Mouse (Mus musculus): ENCODE results near the gene Grap. TPM values are rescaled to one million over a fixed set of nuclear protein-coding genes. Genes with fewer than 3 reads are reported as not detected.

Grap gene
- polyA plus RNA-seq, 1 experiment from 2014 or later: 12.0 TPM

GRCm38 (mm10) chr11:61673686-61674085 is 20.6 kb downstream of the Grap start:
- Histone ChIP-seq H3K4me1 (ENCODE audit: control insufficient read depth, insufficient read depth, low read depth, low read length) (no peaks in the 10 kb centered on the region; the same call in 1 of the 2 replicates), H3K27me3 (replicated peaks; ENCODE audit: control insufficient read depth, insufficient read depth, low read length) (no peaks in the 10 kb centered on the region), H3K36me3 (ENCODE audit: control insufficient read depth, insufficient read depth, low read length) (no peaks in the 10 kb centered on the region), H3K9me3 (ENCODE audit: control insufficient read depth, low read length) (no peaks in the 10 kb centered on the region), H3K4me3 (ENCODE audit: low read length) (no peak overlapping the region), H3K27ac (ENCODE audit: low read depth, low read length) (no peak overlapping the region), H3K9ac (ENCODE audit: low read depth, low read length) (no peak overlapping the region), H3K4me2 (ENCODE audit: low read length) (no peak overlapping the region)
- no peak for ATAC-seq
- 32% methylated on average over 8 of the region's 8 CpGs for WGBS

GRCm38 (mm10) chr11:61674151-61674838 is 21.2 kb downstream of the Grap start:
- WGBS: 25% methylated on average over 19 of the region's 19 CpGs
- H3K4me2 ChIP-seq (ENCODE audit: low read length): peak overlapping the region; percentile 5; the same call in 1 of the 2 replicates
- H3K9me3 ChIP-seq (ENCODE audit: control insufficient read depth, low read length): no peaks in the 10 kb centered on the region
- H3K9ac ChIP-seq (ENCODE audit: low read depth, low read length): no peak overlapping the region
- no peaks in the 10 kb centered on the region for H3K36me3 ChIP-seq (ENCODE audit: control insufficient read depth, insufficient read depth, low read length)
- peak; percentile 40; the same call in 1 of the 2 replicates for ATAC-seq
- no peaks in the 10 kb centered on the region; the same call in 1 of the 2 replicates for H3K4me1 ChIP-seq (ENCODE audit: control insufficient read depth, insufficient read depth, low read depth, low read length)
- no peak overlapping the region for H3K4me3 ChIP-seq (ENCODE audit: low read length)
- no peaks in the 10 kb centered on the region for H3K27me3 ChIP-seq (replicated peaks; ENCODE audit: control insufficient read depth, insufficient read depth, low read length)
- H3K27ac ChIP-seq (ENCODE audit: low read depth, low read length): no peak overlapping the region

- WGBS: 4% methylated on average over 8 of the region's 8 CpGs
- Histone ChIP-seq H3K36me3 (ENCODE audit: control insufficient read depth, insufficient read depth, low read length) (no peaks in the 10 kb centered on the region), H3K27ac (ENCODE audit: low read depth, low read length) (no peak overlapping the region), H3K4me2 (ENCODE audit: low read length) (peak overlapping the region; percentile 5; the same call in 1 of the 2 replicates), H3K9me3 (ENCODE audit: control insufficient read depth, low read length) (no peaks in the 10 kb centered on the region), H3K27me3 (replicated peaks; ENCODE audit: control insufficient read depth, insufficient read depth, low read length) (no peaks in the 10 kb centered on the region), H3K4me3 (ENCODE audit: low read length) (no peak overlapping the region), H3K9ac (ENCODE audit: low read depth, low read length) (no peak overlapping the region), H3K4me1 (ENCODE audit: control insufficient read depth, insufficient read depth, low read depth, low read length) (no peaks in the 10 kb centered on the region; the same call in 1 of the 2 replicates)
- ATAC-seq: peak; percentile 69; the same call in 1 of the 2 replicates
These were observed 21.7 kb downstream of the Grap start for GRCm38 (mm10) chr11:61674839-61675159.

DNA sequence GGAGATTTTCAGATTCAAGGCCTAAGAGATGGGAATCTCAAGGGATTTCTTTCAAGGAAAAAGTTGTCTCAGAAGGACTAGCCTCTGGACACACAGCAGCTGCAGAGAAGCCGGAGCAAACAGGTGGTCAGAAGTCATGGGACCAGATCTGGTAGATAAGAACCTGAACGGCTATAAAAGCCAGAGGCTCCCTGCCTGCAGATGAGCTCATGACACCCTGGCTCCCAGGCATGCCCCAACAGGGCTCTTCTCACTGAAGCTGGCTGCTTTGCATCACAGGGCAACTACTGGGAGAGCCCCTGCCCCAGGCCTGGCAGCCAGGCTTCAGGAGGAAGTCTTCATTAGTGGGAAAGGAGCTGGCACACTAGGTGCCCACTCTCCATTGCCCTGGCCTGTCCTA is 22.3 kb downstream of the Grap start:
- no peak overlapping the region for H3K27ac ChIP-seq (ENCODE audit: low read depth, low read length)
- no peak overlapping the region for H3K9ac ChIP-seq (ENCODE audit: low read depth, low read length)
- no peaks in the 10 kb centered on the region; the same call in 1 of the 2 replicates for H3K4me1 ChIP-seq (ENCODE audit: control insufficient read depth, insufficient read depth, low read depth, low read length)
- ATAC-seq: no peak
- no peaks in the 10 kb centered on the region for H3K27me3 ChIP-seq (replicated peaks; ENCODE audit: control insufficient read depth, insufficient read depth, low read length)
- WGBS: 70% methylated on average over 2 of the region's 2 CpGs
- no peaks in the 10 kb centered on the region for H3K36me3 ChIP-seq (ENCODE audit: control insufficient read depth, insufficient read depth, low read length)
- no peak overlapping the region for H3K4me2 ChIP-seq (ENCODE audit: low read length)
- no peak overlapping the region for H3K4me3 ChIP-seq (ENCODE audit: low read length)
- H3K9me3 ChIP-seq (ENCODE audit: control insufficient read depth, low read length): no peaks in the 10 kb centered on the region

DNA sequence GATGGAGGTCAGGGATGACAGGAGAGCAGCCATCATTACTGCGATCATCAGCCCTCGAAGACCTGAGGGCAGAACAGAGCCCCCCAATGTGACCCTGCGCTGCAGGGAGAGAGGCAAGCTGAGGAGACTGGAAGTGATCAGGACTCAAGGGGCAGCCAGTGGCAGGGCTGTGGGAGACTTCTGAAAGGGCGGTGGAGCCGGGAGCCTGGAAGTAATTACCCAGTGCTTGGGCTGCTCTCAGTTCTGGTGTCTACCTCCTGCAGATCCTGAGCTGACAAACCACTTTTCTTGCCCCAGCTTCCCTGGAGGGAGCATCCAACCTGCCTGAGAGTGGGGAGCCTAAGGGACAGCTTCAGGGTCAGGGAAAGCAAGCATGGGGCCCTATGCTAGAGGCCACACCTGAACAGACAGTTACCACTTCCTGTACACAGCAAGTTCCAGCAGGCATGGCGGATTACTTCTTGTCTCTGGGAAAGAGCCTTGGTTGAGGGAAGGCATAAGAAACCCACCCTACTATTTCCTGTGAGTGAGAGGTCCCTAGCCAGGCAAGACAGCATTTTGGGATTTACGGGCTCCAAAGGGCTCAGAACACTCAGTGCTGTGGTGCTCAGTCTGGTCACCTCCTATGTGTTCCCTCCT is 23.3 kb downstream of the Grap start:
- H3K4me1 ChIP-seq (ENCODE audit: control insufficient read depth, insufficient read depth, low read depth, low read length): no peaks in the 10 kb centered on the region; the same call in 1 of the 2 replicates
- H3K27ac ChIP-seq (ENCODE audit: low read depth, low read length): no peak overlapping the region
- H3K9me3 ChIP-seq (ENCODE audit: control insufficient read depth, low read length): no peaks in the 10 kb centered on the region
- no peak for ATAC-seq
- H3K9ac ChIP-seq (ENCODE audit: low read depth, low read length): no peak overlapping the region
- no peaks in the 10 kb centered on the region for H3K36me3 ChIP-seq (ENCODE audit: control insufficient read depth, insufficient read depth, low read length)
- no peak overlapping the region for H3K4me2 ChIP-seq (ENCODE audit: low read length)
- H3K27me3 ChIP-seq (replicated peaks; ENCODE audit: control insufficient read depth, insufficient read depth, low read length): no peaks in the 10 kb centered on the region
- no peak overlapping the region for H3K4me3 ChIP-seq (ENCODE audit: low read length)
- 72% methylated on average over 7 of the region's 7 CpGs for WGBS

DNA sequence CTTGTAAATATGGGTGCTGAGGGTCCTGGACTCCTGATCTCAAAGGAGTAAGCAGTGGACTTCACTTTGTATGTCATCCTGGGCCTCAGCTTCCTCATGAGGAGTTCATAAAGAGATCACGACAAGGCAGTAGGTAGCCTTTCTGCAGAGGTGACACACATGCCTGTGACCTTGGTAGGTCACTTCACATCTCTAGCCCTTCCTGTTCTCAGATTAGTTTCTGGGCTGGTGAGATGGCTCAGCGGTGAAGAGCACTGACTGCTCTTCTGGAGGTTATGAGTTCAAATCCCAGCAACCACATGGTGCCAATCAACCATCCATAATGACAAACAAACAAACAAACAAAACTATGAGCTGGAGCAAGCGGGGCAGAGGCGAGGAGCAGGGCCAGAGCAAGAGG is 24.6 kb downstream of the Grap start:
- H3K9me3 ChIP-seq (ENCODE audit: control insufficient read depth, low read length): no peaks in the 10 kb centered on the region
- ATAC-seq: no peak
- H3K4me1 ChIP-seq (ENCODE audit: control insufficient read depth, insufficient read depth, low read depth, low read length): no peaks in the 10 kb centered on the region; the same call in 1 of the 2 replicates
- WGBS: 86% methylated on average over 4 of the region's 4 CpGs
- no peaks in the 10 kb centered on the region for H3K36me3 ChIP-seq (ENCODE audit: control insufficient read depth, insufficient read depth, low read length)
- no peaks in the 10 kb centered on the region; the same call in 1 of the 2 replicates for H3K27me3 ChIP-seq (replicated peaks; ENCODE audit: control insufficient read depth, insufficient read depth, low read length)
- H3K4me2 ChIP-seq (ENCODE audit: low read length): no peak overlapping the region
- no peak overlapping the region for H3K9ac ChIP-seq (ENCODE audit: low read depth, low read length)
- H3K27ac ChIP-seq (ENCODE audit: low read depth, low read length): no peak overlapping the region
- no peak overlapping the region for H3K4me3 ChIP-seq (ENCODE audit: low read length)

- Histone ChIP-seq H3K27me3 (replicated peaks; ENCODE audit: control insufficient read depth, insufficient read depth, low read length) (peaks cover 14% of the 10 kb centered on the region), H3K27ac (ENCODE audit: low read depth, low read length) (no peak overlapping the region), H3K4me2 (ENCODE audit: low read length) (no peak overlapping the region), H3K9ac (ENCODE audit: low read depth, low read length) (no peak overlapping the region), H3K4me1 (ENCODE audit: control insufficient read depth, insufficient read depth, low read depth, low read length) (peaks cover 2% of the 10 kb centered on the region), H3K9me3 (ENCODE audit: control insufficient read depth, low read length) (no peaks in the 10 kb centered on the region), H3K4me3 (ENCODE audit: low read length) (no peak overlapping the region), H3K36me3 (ENCODE audit: control insufficient read depth, insufficient read depth, low read length) (no peaks in the 10 kb centered on the region)
- no peak for ATAC-seq
- WGBS: 76% methylated on average over 4 of the region's 4 CpGs
These were observed 26.2 kb downstream of the Grap start for GRCm38 (mm10) chr11:61679091-61679866.

DNA sequence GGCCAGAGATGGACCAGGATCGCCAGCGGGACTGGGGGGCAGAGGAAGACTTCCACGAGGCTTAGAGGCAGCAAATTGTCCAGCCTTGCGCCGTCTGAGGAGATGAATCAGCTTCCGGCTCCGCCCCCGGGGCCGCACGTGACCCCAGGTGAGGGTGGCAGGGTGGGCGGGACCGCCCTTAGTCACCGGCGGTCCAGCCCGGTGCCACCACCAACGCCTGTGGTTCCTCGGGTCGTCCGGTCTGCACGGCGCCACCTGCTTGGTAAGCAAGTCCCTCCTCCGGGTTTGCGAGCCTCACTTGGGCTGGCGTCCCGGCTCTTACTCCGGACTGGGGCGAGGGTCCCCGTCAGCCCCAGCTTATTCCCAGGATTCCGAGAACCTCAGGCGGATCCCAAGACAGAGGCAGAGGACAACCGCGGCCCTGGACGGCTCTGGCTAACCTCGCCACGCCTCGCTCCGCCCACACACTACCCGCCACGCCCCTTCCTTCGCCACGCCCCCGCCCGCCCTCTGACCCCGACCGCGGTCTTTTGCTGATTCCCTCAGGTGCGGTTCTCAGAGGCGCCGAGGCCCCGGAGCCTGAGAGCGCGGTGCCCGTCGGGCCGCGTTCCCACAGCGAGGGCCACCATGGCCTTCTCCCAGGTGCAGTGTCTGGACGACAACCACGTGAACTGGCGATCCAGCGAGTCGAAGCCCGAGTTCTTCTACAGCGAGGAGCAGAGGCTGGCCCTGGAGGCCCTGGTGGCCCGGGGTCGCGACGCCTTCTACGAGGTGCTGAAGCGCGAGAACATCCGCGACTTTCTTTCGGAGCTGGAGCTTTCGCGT is 31.1 kb downstream of the Grap start, which contains the start of gene Fam83g:
Fam83g (plus strand) TSS at position 185 of the 825 bp plus-strand sequence.
- no peak for ATAC-seq
- Histone ChIP-seq H3K9ac (ENCODE audit: low read depth, low read length) (no peak within 1 kb of the TSS), H3K27ac (ENCODE audit: low read depth, low read length) (no peak within 1 kb of the TSS), H3K27me3 (replicated peaks; ENCODE audit: control insufficient read depth, insufficient read depth, low read length) (peaks cover 32% of the 10 kb centered on the region), H3K9me3 (ENCODE audit: control insufficient read depth, low read length) (no peaks in the 10 kb centered on the region), H3K4me1 (ENCODE audit: control insufficient read depth, insufficient read depth, low read depth, low read length) (peaks cover 4% of the 10 kb centered on the region; the same call in 1 of the 2 replicates), H3K4me3 (ENCODE audit: low read length) (peak within 1 kb of the TSS; percentile 34), H3K4me2 (ENCODE audit: low read length) (peak within 1 kb of the TSS; percentile 44), H3K36me3 (ENCODE audit: control insufficient read depth, insufficient read depth, low read length) (no peaks in the 10 kb centered on the region)
- WGBS: 2% methylated on average over 76 of the region's 76 CpGs
